Mouse (Mus musculus): ENCODE data around the gene Oxsr1. TPM values are rescaled to one million over a fixed set of nuclear protein-coding genes. Genes with fewer than 3 reads are reported as not detected.
"Not testable (repeated sequence)": the region's sequence is repeated elsewhere in the genome, so short reads cannot be mapped to it uniquely, and the experiment has no call there.

Oxsr1 gene
- polyA plus RNA-seq, 1 experiment = 0.87 TPM

DNA sequence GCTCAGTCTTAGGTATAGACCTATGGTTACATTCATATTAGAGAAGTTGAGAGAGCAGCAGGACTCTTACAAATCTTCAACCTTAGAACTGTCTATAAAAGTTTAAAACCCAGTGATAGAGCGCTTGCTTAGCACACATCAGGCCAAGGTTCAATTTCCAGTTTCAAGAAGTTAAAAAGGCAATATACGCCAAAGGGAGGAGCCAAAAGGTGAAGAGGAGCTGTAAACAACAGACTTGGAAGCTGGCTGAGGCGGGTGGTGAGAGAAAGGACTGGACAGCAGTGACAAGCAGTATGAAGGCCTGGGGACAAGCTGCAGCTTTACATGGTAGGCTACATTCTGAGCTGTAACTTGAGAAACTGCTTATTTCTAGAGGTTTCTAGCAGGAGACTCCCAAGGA lies 23.7 kb downstream of the Oxsr1 start:
- peaks cover 48% of the 10 kb centered on the region for H3K36me3 ChIP-seq (ENCODE audit: control insufficient read depth)
- no peaks in the 10 kb centered on the region for H3K9me3 ChIP-seq (ENCODE audit: control insufficient read depth, low read length)
- H3K27me3 ChIP-seq (ENCODE audit: control insufficient read depth) = no peaks in the 10 kb centered on the region
- no peak for TF ChIP-seq TAL1 (IDR thresholded peaks at IDR 0.05; ENCODE audit: low read length)
- no peak for TF ChIP-seq GATA1 (IDR thresholded peaks at IDR 0.05; ENCODE audit: low read length)
- H3K4me3 ChIP-seq (replicated peaks) = no peak overlapping the region
- peaks cover 2% of the 10 kb centered on the region for H3K4me1 ChIP-seq (ENCODE audit: control insufficient read depth)

- Histone ChIP-seq H3K36me3 (ENCODE audit: control insufficient read depth) (peaks cover 48% of the 10 kb centered on the region), H3K4me3 (replicated peaks) (no peak overlapping the region), H3K4me1 (ENCODE audit: control insufficient read depth) (peaks cover 2% of the 10 kb centered on the region), H3K9me3 (ENCODE audit: control insufficient read depth, low read length) (no peaks in the 10 kb centered on the region), H3K27me3 (ENCODE audit: control insufficient read depth) (no peaks in the 10 kb centered on the region)
- TF ChIP-seq GATA1 (IDR thresholded peaks at IDR 0.05; ENCODE audit: low read length) = no peak
- no peak for TF ChIP-seq TAL1 (IDR thresholded peaks at IDR 0.05; ENCODE audit: low read length)
Measured at GRCm38 (mm10) chr9:119297696-119298095, 24.5 kb downstream of the Oxsr1 start.

DNA sequence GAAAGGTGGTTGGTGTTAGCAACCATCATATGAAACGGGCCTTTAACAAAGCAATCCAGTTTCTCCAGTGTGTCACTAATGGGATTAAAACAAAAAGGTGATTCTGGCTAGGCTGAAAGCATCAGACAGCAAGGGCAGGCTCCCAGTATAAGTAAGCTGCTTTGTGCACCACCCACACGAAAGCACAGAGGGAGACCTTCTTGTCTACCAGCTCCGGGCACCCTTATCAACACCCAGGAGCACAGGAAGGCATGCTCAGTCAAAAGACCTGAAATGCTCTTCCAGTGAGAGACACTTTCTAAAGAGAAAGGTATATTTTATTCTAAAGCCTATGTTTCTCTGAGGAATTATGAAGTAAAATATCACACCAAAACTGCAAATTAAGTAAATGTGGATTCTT lies 31.4 kb downstream of the Oxsr1 start:
- H3K4me1 ChIP-seq (ENCODE audit: control insufficient read depth) = peaks cover 6% of the 10 kb centered on the region
- H3K36me3 ChIP-seq (ENCODE audit: control insufficient read depth) = peaks cover 41% of the 10 kb centered on the region
- TF ChIP-seq TAL1 (IDR thresholded peaks at IDR 0.05; ENCODE audit: low read length) = no peak
- no peak for TF ChIP-seq GATA1 (IDR thresholded peaks at IDR 0.05; ENCODE audit: low read length)

GRCm38 (mm10) chr9:119280894-119281682 lies 41.1 kb downstream of the Oxsr1 start:
- Histone ChIP-seq H3K4me3 (replicated peaks) (no peak overlapping the region), H3K36me3 (ENCODE audit: control insufficient read depth) (peaks cover 61% of the 10 kb centered on the region), H3K9me3 (ENCODE audit: control insufficient read depth, low read length) (no peaks in the 10 kb centered on the region), H3K4me1 (ENCODE audit: control insufficient read depth) (peaks cover 14% of the 10 kb centered on the region), H3K27me3 (ENCODE audit: control insufficient read depth) (no peaks in the 10 kb centered on the region)
- no peak for TF ChIP-seq GATA1 (IDR thresholded peaks at IDR 0.05; ENCODE audit: low read length)
- TF ChIP-seq TAL1 (IDR thresholded peaks at IDR 0.05; ENCODE audit: low read length) = no peak

More for the DNA sequence above, 31.4 kb downstream of the Oxsr1 start:
- no peaks in the 10 kb centered on the region for H3K27me3 ChIP-seq (ENCODE audit: control insufficient read depth)
- no peaks in the 10 kb centered on the region for H3K9me3 ChIP-seq (ENCODE audit: control insufficient read depth, low read length)
- H3K4me3 ChIP-seq (replicated peaks) = no peak overlapping the region

- Histone ChIP-seq H3K36me3 (ENCODE audit: control insufficient read depth) (peaks cover 54% of the 10 kb centered on the region), H3K4me3 (replicated peaks) (no peak overlapping the region), H3K9me3 (ENCODE audit: control insufficient read depth, low read length) (no peaks in the 10 kb centered on the region), H3K27me3 (ENCODE audit: control insufficient read depth) (no peaks in the 10 kb centered on the region), H3K4me1 (ENCODE audit: control insufficient read depth) (peaks cover 14% of the 10 kb centered on the region)
- no peak for TF ChIP-seq GATA1 (IDR thresholded peaks at IDR 0.05; ENCODE audit: low read length)
- TF ChIP-seq TAL1 (IDR thresholded peaks at IDR 0.05; ENCODE audit: low read length) = no peak
Measured at GRCm38 (mm10) chr9:119278031-119278430, 44.2 kb downstream of the Oxsr1 start.

DNA sequence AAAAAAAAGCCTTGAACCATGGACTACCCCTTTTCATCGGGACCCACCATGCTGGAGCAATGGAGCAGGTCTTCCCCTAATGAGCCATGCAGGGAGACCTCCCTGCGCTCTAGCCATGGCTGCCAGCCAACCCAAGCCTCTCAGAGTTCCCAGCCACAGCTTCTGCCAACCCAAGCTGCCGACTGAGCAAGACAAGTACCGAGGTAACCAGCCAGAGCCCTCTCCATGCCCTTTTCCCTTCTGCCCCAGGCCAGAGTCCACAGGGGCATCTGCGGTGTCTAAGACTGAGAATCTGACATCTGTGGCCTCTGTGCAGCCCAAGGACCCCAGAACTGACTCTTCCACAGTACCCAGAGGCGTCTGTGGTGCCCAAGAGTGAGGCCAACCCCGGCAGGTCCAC lies 45.9 kb downstream of the Oxsr1 start:
- TF ChIP-seq GATA1 (IDR thresholded peaks at IDR 0.05; ENCODE audit: low read length) = no peak
- TF ChIP-seq TAL1 (IDR thresholded peaks at IDR 0.05; ENCODE audit: low read length) = no peak
- H3K9me3 ChIP-seq (ENCODE audit: control insufficient read depth, low read length) = no peaks in the 10 kb centered on the region
- H3K36me3 ChIP-seq (ENCODE audit: control insufficient read depth) = peaks cover 53% of the 10 kb centered on the region
- H3K27me3 ChIP-seq (ENCODE audit: control insufficient read depth) = no peaks in the 10 kb centered on the region
- no peak overlapping the region for H3K4me3 ChIP-seq (replicated peaks)
- peaks cover 4% of the 10 kb centered on the region for H3K4me1 ChIP-seq (ENCODE audit: control insufficient read depth)

DNA sequence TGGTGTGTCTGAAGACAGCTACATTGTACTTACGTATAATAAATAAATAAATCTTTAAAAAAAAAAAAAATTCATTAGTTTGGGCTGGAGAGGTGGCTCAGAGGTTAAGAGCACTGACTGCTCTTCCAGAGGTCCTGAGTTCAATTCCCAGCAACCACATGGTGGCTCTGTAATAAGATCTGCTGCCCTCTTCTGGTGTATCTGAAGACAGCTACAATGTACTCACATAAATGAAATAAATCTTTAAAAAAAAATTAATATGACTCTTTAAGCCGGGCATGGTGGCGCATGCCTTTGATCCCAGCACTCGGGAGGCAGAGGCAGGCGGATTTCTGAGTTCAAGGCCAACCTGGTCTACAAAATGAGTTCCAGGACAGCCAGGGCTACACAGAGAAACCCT lies 47.4 kb downstream of the Oxsr1 start:
- H3K4me1 ChIP-seq (ENCODE audit: control insufficient read depth); H3K4me3 ChIP-seq (replicated peaks); H3K9me3 ChIP-seq (ENCODE audit: control insufficient read depth, low read length); H3K27me3 ChIP-seq (ENCODE audit: control insufficient read depth): not testable (repeated sequence)
- peaks cover 54% of the 10 kb centered on the region for H3K36me3 ChIP-seq (ENCODE audit: control insufficient read depth)

DNA sequence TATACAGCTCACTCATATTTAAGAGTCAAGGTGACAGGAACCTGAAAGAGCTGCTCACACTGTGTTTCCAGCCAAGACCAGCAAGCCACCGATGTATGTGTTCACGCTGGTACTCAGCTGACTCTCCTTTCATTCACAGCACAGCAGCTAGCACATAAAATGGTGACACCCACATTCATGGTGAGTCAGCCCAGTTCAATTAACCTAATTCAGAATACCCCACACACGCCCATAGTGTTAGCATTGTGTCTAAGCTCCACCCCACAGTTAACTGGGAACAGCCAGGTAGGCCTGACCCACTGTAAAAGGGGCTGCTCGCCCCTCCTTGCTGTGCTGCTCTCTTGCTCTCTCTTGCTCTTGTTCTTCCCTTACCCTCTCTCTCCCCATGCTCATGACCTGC lies 50.7 kb downstream of the Oxsr1 start:
- H3K36me3 ChIP-seq (ENCODE audit: control insufficient read depth) = peaks cover 59% of the 10 kb centered on the region
- TF ChIP-seq GATA1 (IDR thresholded peaks at IDR 0.05; ENCODE audit: low read length) = no peak
- no peak for TF ChIP-seq TAL1 (IDR thresholded peaks at IDR 0.05; ENCODE audit: low read length)
- no peaks in the 10 kb centered on the region for H3K9me3 ChIP-seq (ENCODE audit: control insufficient read depth, low read length)

DNA sequence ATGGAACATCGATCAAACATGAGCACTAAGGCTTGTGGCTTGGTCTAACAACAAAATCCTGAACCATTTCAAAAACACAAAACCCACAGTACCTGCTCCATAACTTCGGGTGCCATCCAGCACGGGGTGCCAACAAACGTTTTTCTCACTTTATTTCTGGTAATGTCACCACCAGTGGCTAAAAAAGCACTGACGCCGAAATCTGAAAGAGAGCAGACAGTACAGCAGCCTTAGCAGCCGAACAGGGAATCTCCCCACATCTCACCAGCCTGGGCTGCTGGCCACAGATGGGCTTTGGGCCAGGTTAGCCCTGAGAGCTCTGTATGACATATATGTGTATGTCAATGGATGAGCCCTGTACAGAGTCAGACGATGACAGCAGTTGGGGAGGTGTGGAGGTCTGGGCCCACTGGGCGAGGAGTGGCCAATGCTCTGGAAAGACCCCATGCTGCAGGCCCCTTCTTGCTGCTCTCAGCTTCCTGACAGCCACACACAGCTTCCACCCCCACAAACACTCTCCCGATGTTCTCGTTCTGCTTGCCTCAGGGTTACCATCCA lies 53.6 kb downstream of the Oxsr1 start:
- no peak for TF ChIP-seq GATA1 (IDR thresholded peaks at IDR 0.05; ENCODE audit: low read length)
- TF ChIP-seq TAL1 (IDR thresholded peaks at IDR 0.05; ENCODE audit: low read length) = no peak

More for the DNA sequence above, 50.7 kb downstream of the Oxsr1 start:
- H3K4me1 ChIP-seq (ENCODE audit: control insufficient read depth) = no peaks in the 10 kb centered on the region; the same call in 1 of the 2 replicates
- H3K27me3 ChIP-seq (ENCODE audit: control insufficient read depth) = no peaks in the 10 kb centered on the region
- H3K4me3 ChIP-seq (replicated peaks) = no peak overlapping the region

More for the DNA sequence above, 53.6 kb downstream of the Oxsr1 start:
- Histone ChIP-seq H3K36me3 (ENCODE audit: control insufficient read depth) (peaks cover 73% of the 10 kb centered on the region), H3K9me3 (ENCODE audit: control insufficient read depth, low read length) (no peaks in the 10 kb centered on the region), H3K4me1 (ENCODE audit: control insufficient read depth) (no peaks in the 10 kb centered on the region; the same call in 1 of the 2 replicates), H3K27me3 (ENCODE audit: control insufficient read depth) (no peaks in the 10 kb centered on the region), H3K4me3 (replicated peaks) (no peak overlapping the region)
